Mouse (Mus musculus) erythroid progenitor cell, adult 5-6 weeks (primary cell): ENCODE data around the gene Grik5. TPM values are rescaled to one million over a fixed set of nuclear protein-coding genes. Genes with fewer than 3 reads are reported as not detected.
A peak's percentile ranks its signal among the peaks of the same experiment; 100 is the strongest.

Experiments used
- ATAC-seq: replicated peaks from 2 replicates; pipeline ENCODE4 v1.8.0; 2016; ENCODE audit warnings: moderate number of reproducible peaks, mild to moderate bottlenecking, moderate TSS enrichment, inconsistent platforms; ENCODE audit not compliant: poor library complexity, low FRiP score, severe bottlenecking
- total RNA-seq, 2 experiments: library from RNA; stranded (forward) in 1 of 2; stranded (reverse) in 1 of 2; fragments of 150-400 nt in 1 of 2; fragments of 186-747, 209-891 nt in 1 of 2; gene quantifications; 2 replicates each; pipeline versions ENCODE4 v1.2.3 to v1.2.4; 2015 to 2017; ENCODE audit warnings: low replicate concordance in 2 of 2

Grik5 gene
- total RNA-seq, 2 experiments from 2014 or later, result 3.7 to 5.4 TPM

- ATAC-seq, result no peak
These were observed 68.9 kb downstream of the Grik5 start for GRCm38 (mm10) chr7:25003291-25003690.

DNA sequence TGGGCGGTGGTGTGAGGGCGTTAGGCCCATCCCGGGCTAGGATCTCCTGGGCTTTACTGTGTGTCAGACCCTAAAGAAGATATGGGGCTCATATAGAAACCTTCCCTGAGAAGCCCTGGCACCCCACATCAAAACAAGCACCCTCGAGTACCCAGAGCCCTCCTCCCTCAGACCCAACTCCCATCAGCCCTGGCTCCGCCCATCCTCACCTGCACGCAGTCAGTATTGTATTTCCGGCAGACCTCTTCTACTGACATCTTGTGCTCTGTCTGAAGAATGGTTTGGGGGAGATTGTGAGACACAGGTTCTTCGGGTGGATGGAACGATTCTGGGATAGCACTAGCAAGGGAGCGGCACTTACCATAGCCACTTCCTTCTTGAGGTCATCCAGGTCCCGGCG is 71.4 kb downstream of the Grik5 start:
- ATAC-seq, result no peak

DNA sequence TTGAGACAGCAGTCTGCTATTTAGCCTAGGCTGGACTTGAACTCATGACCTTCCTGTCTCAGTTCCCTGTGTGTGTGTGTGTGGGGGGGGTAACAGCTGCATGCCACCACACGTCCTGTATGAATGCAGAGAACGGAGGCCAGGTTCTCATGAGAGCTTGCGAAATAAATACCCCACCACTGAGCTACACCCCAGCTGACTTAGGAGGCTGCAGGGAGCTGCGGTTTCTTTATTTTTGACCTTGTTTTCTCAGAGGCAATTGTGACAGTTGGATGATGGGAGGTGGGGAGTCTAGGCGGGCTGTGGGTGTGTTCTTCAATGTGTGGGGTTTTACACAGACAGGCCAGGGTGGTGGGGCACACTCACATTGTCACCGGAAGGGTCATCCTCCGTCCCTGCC is 71.9 kb downstream of the Grik5 start:
- ATAC-seq, result no peak

DNA sequence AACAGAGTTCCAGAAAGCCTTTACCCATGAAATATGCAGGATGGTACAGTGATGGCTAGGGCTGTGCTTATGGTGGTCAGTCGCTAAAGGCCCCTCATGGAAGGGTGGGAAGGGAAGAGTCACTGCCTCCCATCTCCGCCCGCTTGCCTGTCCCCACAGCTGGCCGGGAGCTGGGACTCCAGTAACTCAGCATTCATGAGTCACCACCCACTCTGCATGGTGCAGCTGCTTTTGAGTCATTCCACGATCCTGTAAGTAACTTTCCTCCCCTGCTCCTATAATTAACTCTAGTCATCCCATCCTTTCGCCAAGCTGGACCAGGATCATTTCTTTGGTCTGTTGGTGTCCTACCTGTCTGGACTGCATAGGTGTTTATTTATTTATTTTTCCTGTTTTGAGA is 79.1 kb downstream of the Grik5 start:
- no peak for ATAC-seq

- ATAC-seq, result no peak
These were observed 81.7 kb downstream of the Grik5 start for GRCm38 (mm10) chr7:24990478-24990877.

GRCm38 (mm10) chr7:24987941-24988340 is 84.2 kb downstream of the Grik5 start:
- no peak for ATAC-seq

DNA sequence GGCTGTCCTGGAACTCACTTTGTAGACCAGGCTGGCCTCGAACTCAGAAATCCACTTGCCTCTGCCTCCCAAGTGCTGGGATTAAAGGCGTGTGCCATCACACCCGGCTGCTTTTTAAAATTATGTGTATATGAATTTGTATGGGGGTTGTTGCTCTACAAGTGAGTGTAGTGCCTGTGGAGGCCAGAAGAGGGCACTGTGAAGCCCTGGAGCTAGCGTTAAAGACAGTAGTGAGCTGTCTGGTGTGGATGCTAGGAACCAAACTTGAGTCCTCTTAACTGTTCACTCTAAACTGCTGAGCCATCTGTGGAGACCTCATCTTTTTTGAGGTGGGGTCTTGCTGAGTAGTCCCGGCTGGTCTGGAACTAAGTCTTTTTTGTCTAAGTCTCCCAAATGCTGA is 86.3 kb downstream of the Grik5 start:
- no peak for ATAC-seq

DNA sequence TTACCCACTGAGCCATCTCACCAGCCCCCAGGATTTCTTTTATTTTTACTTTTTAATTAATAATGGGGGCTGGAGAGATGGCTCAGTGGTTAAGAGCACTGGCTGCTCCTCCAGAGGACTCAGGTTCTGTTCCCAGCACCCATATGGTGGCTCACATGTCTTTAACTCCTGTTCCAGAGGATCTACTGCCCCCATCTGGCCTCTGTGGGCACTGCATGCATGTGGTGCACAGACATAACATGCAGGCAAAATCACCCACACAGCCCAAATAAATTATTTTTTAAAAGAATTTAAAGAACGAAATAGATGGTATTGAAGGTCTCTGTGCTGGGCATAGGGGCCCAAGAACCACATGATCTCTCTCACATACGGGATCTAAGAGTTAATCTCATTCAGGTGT is 87.8 kb downstream of the Grik5 start:
- no peak for ATAC-seq

- no peak for ATAC-seq
These were observed 88.8 kb downstream of the Grik5 start for GRCm38 (mm10) chr7:24983396-24983795.

DNA sequence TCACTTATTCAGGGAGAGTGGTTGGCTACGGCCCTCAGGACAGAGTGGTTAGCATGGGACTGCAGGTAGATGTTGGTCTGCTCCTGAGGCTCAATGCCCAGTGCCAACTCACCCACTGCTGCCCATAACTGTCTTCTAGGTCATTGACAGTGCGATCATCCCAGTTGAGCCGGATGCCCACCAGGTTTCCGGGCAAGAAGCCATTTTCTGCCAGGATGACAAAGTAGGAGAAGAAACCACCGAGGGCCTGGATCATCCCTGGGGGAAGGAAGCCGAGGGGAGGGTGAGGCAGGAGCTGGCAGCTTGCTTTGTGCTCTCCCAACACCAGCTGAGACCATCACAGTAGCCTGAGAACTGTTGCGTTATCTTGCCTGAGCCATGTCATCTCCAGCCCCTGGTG is 91.7 kb downstream of the Grik5 start:
- ATAC-seq, result no peak

DNA sequence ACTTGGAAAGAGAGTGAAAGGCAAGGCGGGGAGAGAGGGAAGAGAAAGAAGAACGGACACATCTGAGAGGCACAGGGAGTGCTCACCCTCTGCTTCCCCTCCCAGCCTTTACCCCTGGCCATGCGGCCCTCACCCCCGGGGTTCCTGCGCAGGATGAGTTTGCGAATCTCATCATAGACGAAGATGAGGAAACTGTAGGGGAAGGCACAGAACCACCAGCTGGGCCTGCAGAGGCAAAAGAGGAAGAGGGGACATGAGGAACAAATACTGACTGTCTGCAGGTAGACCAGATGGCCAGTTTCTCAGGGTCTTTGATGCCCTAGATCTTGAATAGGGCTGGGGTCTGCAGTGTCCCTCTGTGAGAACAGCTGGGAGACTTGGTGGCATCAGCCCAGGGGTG is 93.4 kb downstream of the Grik5 start:
- ATAC-seq, result no peak

GRCm38 (mm10) chr7:24974893-24975595 is 97.1 kb downstream of the Grik5 start:
- ATAC-seq, result no peak

GRCm38 (mm10) chr7:24973902-24974301 is 98.2 kb downstream of the Grik5 start:
- ATAC-seq, result no peak

DNA sequence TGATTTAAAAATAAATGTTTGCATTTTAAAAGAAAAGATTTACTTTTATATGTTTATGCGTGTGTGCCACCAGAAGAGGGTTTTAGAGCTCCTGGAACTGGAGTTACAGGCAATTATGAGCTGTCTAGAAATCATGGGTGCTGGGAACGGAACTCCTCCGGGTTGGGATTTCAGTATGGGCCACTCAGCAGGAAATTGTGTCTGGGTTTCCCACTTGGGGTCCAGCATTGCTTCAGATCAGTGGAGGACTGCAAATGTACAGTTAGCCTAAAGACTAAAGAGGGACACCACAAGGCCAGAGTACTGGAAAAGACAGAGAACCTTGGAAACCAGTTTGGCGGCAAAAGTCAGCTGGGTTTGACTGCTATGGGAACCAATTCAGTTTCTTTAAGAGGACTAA is 98.9 kb downstream of the Grik5 start:
- no peak for ATAC-seq

GRCm38 (mm10) chr7:24971972-24972893 is 99.9 kb downstream of the Grik5 start, which contains the start of gene Rabac1:
Rabac1 (minus strand) TSS chr7:24972754.
- peak; percentile 92 for ATAC-seq

DNA sequence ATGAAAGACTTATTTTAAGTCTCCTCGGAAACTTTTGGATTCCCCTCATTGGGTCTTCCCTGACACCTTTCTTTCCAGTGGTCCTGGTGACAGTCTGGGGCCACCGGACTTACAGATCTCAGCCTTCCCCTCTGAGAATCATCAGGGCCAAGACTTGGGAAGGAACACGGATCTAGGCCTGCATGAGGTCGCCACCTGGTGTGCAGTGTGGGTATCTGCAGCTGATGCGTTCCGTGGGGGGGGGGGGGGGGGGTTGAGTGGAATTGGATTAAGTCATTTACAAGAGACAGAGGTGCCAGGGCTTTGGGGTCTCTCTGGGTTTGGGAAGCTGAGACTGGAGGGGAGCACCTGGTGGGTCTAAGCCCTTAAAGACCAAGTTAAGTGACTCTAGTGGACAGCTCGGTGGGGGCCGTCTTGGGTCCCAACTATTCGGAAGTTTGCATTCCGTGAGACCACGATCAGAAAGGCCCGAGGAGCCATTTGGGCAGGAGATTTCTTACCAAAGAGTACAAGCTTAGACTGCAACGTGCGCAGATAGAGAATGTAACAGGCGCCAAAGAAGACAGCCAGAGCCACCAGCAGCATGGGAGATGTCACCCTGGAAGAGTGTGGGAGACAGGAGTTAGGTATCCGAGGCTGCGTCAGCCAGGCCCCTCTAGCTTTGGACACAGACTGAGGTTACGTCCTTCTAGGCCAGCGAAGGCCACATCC is 100.7 kb downstream of the Grik5 start:
- ATAC-seq, result peak; percentile 36

GRCm38 (mm10) chr7:24970341-24970740 is 101.8 kb downstream of the Grik5 start:
- ATAC-seq, result no peak

DNA sequence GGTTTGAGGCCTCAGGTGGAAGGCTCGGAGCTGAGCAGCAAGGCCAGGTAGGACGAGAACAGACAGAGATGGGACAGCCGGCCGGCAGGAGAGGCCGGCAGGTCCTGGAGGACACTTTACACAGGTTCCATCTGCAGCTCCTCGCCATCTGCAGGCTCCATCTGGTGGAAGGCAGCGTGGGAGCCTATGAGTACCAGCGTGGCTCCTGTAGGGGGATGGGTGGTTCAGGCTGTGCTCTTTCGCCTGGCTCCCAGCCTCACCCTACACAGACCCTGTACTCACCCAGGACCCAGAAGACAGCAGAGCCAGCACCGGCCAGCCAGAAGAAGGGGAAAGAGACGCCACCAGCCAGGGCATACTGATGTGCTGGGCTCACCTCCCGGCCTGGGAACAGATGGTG is 102.3 kb downstream of the Grik5 start:
- no peak for ATAC-seq

DNA sequence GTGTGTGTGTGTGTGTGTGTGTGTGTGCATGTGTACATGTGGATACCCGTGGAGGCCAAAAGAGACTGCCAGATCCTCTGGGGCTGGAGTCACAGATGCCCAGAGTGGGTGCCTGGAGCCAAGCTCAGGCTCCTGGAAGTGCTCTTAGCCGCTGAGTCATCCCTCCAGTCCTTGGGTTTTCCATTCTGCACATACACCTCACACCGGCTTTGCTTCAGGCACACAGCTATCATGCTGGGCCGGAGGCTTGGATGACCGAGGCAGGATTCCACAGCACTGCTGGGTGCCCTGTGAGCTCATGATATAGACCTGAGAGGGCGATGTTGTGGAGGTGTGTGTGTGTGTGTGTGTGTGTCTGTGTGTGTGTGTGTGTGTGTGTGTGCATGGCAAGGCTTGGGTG is 103.7 kb downstream of the Grik5 start:
- ATAC-seq, result no peak

DNA sequence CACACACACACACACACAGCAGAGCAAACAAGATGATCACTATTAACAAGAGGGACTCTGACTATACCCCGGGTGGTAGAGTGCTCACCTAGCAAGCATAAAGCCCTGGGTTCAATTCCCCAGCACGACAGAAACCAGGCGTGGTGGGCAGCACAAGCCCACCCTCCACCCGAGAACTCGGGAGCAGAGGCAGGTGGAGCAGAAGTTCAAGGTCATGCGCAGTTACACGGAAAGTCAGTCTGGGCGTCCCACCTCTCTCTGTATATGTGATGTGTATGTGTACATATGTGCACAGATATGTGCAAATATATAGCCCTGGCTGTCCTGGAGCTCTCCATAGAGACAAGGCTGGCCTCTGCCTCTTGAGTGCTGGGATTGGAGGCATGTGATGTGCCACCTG is 104.2 kb downstream of the Grik5 start:
- ATAC-seq, result no peak
